Mouse (Mus musculus) frontal cortex, postnatal 10 days (tissue): Measurements from ENCODE around the gene Gm49366.
"Not testable (repeated sequence)": the region's sequence is repeated elsewhere in the genome, so short reads cannot be mapped to it uniquely, and the experiment has no call there.

ENCODE experiments used
- DNase-seq, 2 experiments: peaks; one replicate each; pipeline ENCODE4 v3.0.0; 2022; ENCODE audit warnings: low spot score in 2 of 2, mixed read lengths in 1 of 2

The Gm49366 gene

GRCm38 (mm10) chr12:84030659-84031332, 7.9 kb upstream of the Gm49366 start:
- DNase-seq: peak in 1 of 2 experiments; percentile 58

DNA sequence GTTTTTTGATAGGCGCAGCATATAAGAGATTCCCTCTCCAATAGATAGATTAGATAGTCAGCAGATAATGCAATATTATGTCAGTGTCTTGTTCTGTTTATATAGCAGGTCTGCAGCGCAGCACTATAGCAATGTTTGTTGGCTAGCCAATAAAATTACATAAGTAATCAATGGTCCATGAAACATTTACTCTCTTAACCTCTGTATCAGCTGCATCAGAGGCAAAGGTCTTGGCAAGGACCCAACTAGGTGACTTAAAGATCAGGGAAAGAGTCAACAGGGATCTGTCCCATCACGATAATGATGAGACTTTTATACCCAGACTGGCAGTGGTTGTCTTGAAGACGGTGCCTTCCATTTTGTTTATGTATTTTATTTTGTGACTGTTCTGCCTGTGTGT, 5.9 kb upstream of the Gm49366 start:
- no peak for DNase-seq

- not testable (repeated sequence) for DNase-seq
Measured at GRCm38 (mm10) chr12:84033302-84033701, 5.4 kb upstream of the Gm49366 start.

DNA sequence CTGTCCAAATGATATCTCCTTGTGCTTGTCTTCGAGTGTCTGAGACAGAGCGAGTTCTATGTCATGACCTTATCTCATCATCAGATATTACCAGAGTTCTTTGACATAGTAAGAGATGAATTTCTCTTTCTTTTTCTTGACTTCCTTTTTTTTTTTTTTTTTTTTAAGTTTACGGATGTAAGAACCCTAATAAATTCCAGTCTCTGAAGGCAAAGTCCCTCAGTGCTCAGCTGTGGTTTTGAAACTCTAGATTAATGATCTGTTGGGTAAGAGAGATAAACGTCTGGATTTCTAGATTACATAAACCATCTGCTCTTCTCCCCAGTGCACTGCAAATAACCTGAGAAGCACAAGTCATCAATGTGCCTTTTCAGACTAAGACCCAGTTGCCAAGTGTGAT, 4.6 kb upstream of the Gm49366 start:
- no peak for DNase-seq

GRCm38 (mm10) chr12:84038241-84038640, 494 bp upstream of the Gm49366 start, which contains the start of gene Acot4:
TSS of gene Acot4 (plus strand) at chr12:84038379.
- DNase-seq: not testable (repeated sequence)

GRCm38 (mm10) chr12:84042248-84042647, 3.5 kb downstream of the Gm49366 start:
- DNase-seq: no peak

DNA sequence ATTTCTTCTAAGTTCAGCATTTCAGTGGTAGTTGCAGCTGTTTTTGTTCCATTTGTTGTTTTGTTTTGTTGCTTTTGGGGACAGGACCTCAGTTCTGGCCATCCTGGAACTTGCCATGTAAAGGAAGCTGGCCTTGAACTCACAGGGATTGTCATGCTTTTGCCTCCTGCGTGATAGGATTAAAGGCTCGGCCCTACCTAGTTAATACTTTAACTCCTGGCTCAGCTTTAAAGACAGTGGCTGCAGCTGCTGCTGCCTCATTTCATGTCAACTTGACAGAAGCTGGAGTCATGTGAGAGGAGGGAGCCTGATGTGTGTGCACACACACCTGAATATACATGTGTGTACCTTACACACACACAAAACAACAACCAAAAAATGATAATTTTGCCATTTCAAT, 5.3 kb downstream of the Gm49366 start:
- no peak for DNase-seq

DNA sequence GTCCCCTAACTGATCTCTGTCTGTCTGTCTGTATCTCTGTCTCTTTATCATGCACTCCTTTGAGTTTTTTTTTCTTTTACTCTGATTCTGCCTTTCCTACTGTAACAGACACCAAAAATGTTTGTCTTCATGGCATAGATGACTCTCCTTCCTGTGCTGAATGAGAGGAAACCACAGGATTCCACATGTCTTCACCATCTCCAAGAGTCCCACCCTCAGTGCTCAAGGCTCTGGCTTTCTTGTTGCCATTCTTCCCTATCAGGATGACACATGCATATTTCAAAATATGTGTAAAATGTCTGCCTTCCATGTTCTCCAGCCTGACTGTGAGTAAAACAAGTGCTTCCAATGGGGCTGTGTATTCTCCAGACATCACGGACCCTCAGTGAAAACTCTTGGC, 8.2 kb downstream of the Gm49366 start:
- no peak for DNase-seq

DNA sequence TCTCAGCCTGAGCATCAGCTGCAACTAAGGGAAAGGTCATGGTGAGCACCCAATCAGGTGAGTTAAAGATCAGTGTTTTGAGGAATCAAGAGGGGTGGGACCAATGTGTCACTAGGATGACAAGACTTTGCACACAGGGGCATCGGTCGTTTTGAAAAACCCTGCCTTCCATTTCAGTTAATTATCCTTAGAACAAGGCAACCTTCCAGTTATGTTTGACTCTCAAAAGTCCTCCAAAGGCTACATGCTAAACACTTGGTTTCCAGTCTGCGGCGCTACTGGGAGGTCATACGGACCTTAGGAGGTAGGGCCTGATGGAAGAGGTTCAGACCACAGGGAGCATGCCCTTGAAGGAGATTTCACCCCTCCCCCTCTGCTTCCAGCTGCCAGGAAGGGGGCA, 12.0 kb downstream of the Gm49366 start:
- not testable (repeated sequence) for DNase-seq

GRCm38 (mm10) chr12:84051937-84052474, 13.3 kb downstream of the Gm49366 start, which contains the start of gene Acot3:
TSS of gene Acot3 (plus strand) at chr12:84052144.
- DNase-seq: no peak

DNA sequence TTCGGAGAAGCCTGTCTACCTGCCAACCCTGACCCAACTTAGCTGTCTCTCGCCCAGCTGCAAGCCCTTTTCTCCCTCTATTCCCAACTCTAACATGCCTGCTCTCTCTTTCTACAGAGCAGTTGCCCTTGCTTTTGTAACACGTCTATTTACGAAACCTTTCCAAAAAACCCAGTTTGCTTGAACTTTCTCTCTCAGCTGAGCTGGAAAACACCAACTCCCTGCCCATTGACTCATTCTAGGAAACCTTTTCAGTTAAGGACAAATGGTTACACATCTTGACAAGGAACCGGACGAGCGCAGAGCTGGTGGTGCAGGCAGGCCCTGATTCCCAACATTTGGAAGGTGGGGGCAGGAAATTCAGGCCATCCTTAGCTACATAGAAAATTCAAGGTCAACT, 13.9 kb downstream of the Gm49366 start:
- no peak for DNase-seq

GRCm38 (mm10) chr12:84053173-84053572, 14.4 kb downstream of the Gm49366 start:
- DNase-seq: no peak

DNA sequence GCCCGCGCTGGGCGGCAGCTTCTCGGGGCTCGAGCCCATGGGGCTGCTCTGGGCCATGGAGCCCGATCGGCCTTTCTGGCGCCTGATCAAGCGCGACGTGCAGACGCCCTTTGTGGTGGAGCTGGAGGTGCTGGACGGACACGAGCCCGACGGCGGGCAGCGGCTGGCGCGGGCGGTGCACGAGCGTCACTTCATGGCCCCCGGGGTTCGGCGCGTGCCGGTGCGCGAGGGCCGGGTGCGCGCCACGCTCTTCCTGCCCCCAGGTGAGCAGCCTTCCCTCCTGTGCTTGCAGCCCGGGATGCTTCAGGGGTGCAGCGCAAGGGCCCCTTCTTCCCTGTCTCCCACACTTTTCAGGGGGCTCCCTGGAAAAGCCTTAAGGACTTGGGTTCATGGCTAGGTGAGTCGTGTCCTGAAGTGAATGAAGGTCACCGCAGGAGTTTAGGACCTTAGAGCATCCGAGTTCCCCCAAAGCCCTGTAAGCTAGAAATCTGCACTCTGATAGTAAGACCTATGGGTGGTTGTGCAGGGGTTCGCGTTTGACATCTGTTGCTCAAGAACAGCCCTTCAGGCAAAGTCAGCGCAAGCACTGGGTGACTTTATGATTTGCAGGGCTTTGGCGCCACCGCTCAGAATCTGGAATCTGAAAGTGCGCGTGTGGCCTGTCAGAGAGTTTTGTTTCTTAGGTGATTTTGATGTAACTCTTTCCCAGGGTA, 15.1 kb downstream of the Gm49366 start:
- no peak for DNase-seq

DNA sequence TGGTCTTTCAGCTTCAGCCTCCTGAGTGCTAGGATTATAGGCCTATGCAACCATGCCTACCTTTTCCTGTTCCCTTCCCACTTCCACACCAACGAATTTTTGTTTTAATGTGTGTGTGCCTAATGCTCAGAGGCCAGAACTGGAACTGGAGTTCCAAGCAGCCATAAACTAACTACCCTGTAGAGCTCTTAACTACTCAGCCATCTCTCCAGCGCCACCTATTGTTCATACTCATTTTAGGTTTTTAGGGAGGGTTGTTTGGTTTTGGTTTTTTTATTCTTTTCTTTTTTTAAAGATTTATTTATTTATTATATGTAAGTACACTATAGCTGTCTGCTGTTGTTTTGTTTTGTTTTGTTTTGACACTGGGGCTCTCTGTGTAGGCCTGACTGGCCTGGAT, 22.2 kb downstream of the Gm49366 start:
- no peak for DNase-seq

DNA sequence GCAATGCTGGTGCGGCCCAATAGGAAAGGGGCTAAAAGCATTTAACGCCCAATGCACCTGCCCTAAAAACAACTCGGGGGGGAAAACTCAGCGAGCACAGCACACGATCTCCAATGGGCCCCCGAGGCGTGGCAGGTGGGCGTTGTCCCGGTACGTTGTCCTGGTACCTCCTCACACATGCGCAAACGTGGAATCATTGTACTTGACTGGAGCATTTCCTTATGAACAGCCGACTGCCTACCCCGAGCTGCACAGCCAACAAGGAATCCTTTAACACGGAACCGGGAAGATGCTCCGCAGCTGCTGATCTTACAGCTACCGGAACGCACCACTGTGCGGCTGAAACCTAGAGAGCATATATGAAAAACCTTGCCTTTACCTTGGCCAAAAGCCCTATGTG, 23.6 kb downstream of the Gm49366 start:
- DNase-seq: no peak

GRCm38 (mm10) chr12:84063228-84063627, 24.5 kb downstream of the Gm49366 start:
- no peak for DNase-seq

DNA sequence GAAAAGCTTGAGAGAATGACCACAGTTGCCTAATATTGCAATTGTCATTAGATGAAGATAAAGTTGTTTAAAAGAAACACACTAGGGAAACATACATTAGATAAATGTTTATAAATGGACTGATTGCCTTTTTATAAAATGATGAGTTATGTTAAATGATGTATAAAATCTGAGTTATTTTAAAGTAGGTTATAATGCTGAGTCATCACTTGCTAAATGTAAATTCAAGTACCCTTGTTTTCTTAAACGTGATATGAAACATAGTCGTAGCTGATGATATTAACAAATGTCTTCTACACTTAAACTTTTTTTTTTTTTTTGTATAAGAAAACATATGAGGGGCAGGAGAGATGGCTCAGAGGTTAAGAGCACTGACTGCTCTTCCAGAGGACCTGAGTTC, 25.1 kb downstream of the Gm49366 start:
- DNase-seq: no peak

DNA sequence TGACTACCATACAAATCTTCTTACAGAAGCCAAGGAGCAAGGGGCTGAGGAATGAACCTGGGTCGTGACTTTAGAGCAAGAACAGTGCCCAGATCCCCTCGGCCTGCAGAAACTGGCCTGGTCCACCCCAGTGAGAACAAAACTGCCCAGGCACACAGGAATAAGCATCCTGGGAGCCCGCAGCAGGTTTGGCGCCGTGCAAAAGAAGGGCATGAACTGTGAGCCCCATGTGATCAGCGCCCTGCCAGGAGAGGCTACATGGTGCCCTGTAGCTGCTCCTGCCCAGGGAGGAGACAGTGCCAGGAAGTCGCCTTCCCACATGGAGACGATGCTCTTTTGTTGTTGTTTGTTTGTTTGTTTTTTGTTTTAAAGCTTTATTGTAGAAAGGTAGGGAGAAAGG, 25.9 kb downstream of the Gm49366 start:
- no peak for DNase-seq

DNA sequence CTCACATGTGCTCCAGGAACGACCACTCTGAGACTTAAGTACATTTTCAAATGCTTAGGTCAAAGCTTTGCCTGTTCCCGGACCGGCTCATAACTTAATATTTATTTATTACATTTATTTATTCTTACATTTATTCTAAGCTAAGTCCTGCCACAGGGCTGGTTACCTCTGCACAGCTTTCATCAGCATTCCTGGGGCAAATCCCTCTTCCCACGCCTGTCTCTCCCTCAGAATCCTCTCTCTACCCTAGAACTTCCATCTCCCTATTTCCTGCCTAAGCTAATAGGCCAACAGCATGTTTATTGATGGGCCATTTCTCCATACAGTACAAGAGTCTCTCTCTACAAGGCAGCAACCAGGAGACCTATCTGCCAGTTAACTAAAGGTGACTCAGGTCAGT, 29.0 kb downstream of the Gm49366 start:
- DNase-seq: no peak

- no peak for DNase-seq
Measured at GRCm38 (mm10) chr12:84068296-84068695, 29.6 kb downstream of the Gm49366 start.

DNA sequence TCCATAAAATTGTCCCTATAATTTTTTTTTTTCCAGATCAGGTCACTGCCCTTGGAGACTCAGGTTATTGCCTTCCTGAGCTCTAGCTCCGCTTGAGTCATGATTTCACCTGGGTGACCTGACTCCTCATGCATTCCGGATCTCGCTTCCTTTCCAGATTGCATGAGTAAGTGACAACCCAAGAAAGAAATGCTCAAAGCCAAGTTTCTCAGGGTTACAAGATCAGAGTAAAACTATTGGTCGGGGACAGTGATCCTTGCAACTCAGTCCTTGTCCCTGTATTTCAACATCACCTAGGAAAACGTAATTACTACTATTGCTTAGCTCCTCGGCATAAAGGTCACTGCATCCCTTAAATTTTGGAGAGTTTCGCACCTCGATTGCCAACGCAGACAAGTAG, 30.3 kb downstream of the Gm49366 start, which contains the start of gene Acot5:
Acot5 (plus strand) TSS at position 340 of the 400 bp plus-strand sequence.
- no peak for DNase-seq

- DNase-seq: peak in 1 of 2 experiments; percentile 23
Measured at GRCm38 (mm10) chr12:84069582-84069981, 30.8 kb downstream of the Gm49366 start.

DNA sequence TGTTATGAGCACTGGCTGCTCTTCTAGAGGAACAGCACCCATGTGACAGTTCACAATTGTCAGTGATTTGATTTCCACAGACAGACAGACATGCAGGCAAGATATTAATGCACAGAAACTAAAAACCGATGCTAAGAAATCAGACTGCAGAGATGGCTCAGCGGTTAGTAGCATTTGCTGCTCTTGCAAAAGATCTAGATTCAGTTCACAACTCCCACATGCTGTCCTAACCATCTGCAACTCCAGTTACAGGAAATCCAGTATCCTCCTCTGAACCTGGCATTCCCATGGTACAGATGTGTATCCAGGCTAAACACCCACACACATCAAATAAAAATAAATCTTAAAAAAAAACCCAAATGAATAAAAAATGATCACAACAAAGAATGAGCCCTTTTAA, 33.0 kb downstream of the Gm49366 start:
- no peak for DNase-seq
